Mouse (Mus musculus) gastrocnemius, adult 2 months (tissue): ENCODE results near the gene Gm3182. TPM values are rescaled to one million over a fixed set of nuclear protein-coding genes. Genes with fewer than 3 reads are reported as not detected.
"Not testable (repeated sequence)": the region's sequence is repeated elsewhere in the genome, so short reads cannot be mapped to it uniquely, and the experiment has no call there.

ENCODE experiments used
- DNase-seq: peaks from one replicate; pipeline ENCODE4 v3.0.0; 2022
- H3K27ac ChIP-seq: fragments of 200-600 bp; 2 replicates; pipeline ENCODE4 v1.8.1; 2022; ENCODE audit warnings: mild to moderate bottlenecking
- H3K4me3 ChIP-seq: fragments of 200-600 bp; 2 replicates; pipeline ENCODE4 v1.8.1; 2022; ENCODE audit warnings: mild to moderate bottlenecking, moderate library complexity
- intact Hi-C: fragments of 180-260 bp; cut with DNase I; formaldehyde crosslinking; loops from one replicate; pipeline ENCODE4 v1.15.1; 2025
- long read RNA-seq, 2 experiments: library from polyadenylated mRNA; stranded (forward); transcript quantifications; one replicate each; pipeline ENCODE4 v2.0.0; 2021
- total RNA-seq, 2 experiments: library from RNA; stranded (reverse); gene quantifications; 2 replicates each; pipeline ENCODE4 v1.2.3; 2021

Gm3182 gene
- not detected for total RNA-seq
- long read RNA-seq, experiment 1, result 0 reads
- long read RNA-seq, experiment 2, result 0 reads

DNA sequence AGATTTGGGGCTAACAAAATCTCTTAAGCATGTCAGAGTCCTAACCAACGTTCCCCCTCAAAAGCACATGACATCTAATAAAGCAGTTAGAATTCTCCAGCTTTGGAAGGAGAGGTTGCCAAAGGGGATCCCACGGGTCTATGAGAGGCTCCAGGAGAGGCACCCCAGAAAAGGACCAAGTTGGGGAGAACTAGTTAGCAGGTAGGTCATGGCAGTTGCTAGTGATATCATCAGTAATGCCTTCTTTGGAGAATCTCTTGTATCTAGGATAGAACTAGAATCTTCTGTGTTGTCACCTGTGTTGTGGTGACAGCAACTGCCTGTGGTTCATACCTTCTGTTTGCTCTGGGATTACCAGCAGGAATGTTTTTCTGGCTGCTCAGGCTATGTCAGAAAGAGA lies at the start of gene Gm3182:
Gene Gm3182 (plus strand): TSS at position 301 of the 400 bp plus-strand sequence.
- H3K4me3 ChIP-seq, H3K27ac ChIP-seq, intact Hi-C loops, DNase-seq: not testable (repeated sequence)

DNA sequence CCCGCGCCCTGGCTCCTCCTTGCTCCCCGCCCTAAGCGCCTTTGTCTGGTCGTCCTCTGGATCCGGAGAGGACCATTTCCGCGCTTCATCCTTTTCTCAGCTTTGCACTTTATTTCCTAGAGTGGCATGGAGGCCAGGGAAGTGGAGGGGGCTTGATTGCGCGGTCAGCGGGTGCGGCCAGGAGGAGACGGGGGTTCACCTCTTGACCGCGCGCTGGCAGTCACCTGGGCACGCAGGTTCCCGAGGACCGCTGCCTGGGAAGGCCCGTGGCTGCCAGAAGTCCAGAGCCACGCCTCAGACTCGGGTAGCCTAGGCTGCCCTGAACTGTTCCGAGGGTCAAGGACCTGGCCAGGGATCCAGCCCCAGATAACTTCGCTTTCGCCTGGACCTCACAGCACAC lies 17.9 kb downstream of the Gm3182 start:
- peak overlapping the region; percentile 40 for H3K4me3 ChIP-seq
- H3K27ac ChIP-seq, intact Hi-C loops, DNase-seq: not testable (repeated sequence)

Other genes starting within 250 kb of the Gm3182 start
- gene Gm3138, start 232.1 kb upstream of the Gm3182 start, total RNA-seq, result not detected
- gene Gm3149, start 164.5 kb upstream of the Gm3182 start, total RNA-seq, result not detected
- gene 2610042L04Rik, start 147.0 kb upstream of the Gm3182 start, total RNA-seq, result not detected
- not detected for gene Gm3159, start 84.2 kb upstream of the Gm3182 start, total RNA-seq
- gene Gm3164, start 66.3 kb upstream of the Gm3182 start, total RNA-seq, result under 1 TPM in 1 of 2 experiments, not detected in 1; 0.26 TPM
- gene Gm3173, start 50.8 kb upstream of the Gm3182 start, total RNA-seq, result not detected
- gene Gm3047, start 73.7 kb downstream of the Gm3182 start, total RNA-seq, result not detected
- not detected for gene Gm8159, start 150.6 kb downstream of the Gm3182 start, total RNA-seq
- not detected for gene Gm3239, start 182.4 kb downstream of the Gm3182 start, total RNA-seq
- gene Gm7876, start 227.5 kb downstream of the Gm3182 start, total RNA-seq, result not detected
- not detected for gene Gm3252, start 245.0 kb downstream of the Gm3182 start, total RNA-seq